Mouse (Mus musculus): ENCODE measurements around the gene Il20ra.
"Not testable (repeated sequence)": the region's sequence is repeated elsewhere in the genome, so short reads cannot be mapped to it uniquely, and the experiment has no call there.

The Il20ra gene

GRCm38 (mm10) chr10:19712421-19712836 lies at the start of gene Il20ra:
Gene Il20ra (plus strand): TSS chr10:19712570.
- DNase-seq (ENCODE audit: extremely low read depth, low read depth, low spot score): no peak

- no peak for DNase-seq (ENCODE audit: extremely low read depth, low read depth, low spot score)
Observed at GRCm38 (mm10) chr10:19668973-19669372, 43.4 kb upstream of the Il20ra start.

DNA sequence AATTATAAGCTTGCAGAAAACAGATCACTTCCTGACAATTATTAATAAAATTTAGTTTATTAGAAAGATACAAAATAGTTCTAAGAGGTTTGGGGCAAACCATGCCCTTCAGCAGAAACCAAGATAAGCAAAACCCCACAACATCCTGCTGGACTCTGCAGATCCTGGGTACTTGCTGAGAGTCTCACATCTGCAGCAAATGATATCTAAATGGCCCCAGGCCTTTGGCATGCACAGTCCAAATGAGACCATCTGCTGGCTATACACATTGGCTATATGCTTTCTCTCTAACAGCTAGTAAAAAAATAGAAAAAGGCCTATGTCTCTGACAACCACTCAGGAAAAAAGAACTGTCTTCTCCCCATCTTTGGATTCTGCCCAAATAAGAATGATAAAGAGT lies 40.4 kb upstream of the Il20ra start:
- no peak for DNase-seq (ENCODE audit: extremely low read depth, low read depth, low spot score)

DNA sequence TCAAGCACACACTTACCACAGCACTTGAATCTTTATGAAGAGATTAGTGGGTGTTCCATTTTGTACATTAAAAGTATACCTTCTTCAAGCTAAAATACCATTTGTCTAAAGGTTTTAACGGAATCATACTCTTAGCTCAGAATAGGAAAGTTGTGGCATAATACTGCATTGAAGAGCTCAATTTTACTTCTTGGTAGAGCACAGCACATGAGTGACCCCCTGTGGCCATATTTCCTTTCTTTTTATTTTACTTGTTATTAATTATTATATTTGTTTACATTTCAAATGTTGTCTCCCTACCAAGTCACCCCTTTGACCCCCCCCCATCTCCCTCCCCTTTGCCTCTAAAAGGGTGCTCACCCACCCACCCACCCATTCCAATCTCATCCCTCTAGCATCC lies 39.2 kb upstream of the Il20ra start:
- no peak for DNase-seq (ENCODE audit: extremely low read depth, low read depth, low spot score)

GRCm38 (mm10) chr10:19687686-19688085 lies 24.7 kb upstream of the Il20ra start:
- DNase-seq (ENCODE audit: extremely low read depth, low read depth, low spot score): no peak

DNA sequence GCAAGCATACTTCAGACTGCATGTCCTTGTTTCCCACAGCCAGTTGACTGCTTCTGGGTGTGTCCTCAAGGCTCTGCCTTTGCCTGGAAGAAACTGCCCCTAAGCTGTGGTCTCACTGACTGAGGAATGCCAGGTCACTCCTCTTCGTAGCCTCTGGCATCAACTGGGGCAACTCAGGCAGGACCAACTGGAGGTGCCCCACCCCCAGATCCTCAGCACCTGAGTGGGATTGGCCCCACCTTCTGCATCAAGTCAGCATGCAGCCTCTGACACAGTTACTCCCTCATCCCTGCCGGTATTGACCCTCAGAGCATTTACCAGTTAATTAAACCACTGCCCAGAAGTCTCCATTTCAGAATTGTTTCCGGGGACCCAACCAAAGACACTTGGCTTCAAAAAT lies 21.1 kb upstream of the Il20ra start:
- no peak for DNase-seq (ENCODE audit: extremely low read depth, low read depth, low spot score)

GRCm38 (mm10) chr10:19691771-19692170 lies 20.6 kb upstream of the Il20ra start:
- no peak for DNase-seq (ENCODE audit: extremely low read depth, low read depth, low spot score)

- no peak for DNase-seq (ENCODE audit: extremely low read depth, low read depth, low spot score)
Observed at GRCm38 (mm10) chr10:19692332-19692731, 20.0 kb upstream of the Il20ra start.

DNA sequence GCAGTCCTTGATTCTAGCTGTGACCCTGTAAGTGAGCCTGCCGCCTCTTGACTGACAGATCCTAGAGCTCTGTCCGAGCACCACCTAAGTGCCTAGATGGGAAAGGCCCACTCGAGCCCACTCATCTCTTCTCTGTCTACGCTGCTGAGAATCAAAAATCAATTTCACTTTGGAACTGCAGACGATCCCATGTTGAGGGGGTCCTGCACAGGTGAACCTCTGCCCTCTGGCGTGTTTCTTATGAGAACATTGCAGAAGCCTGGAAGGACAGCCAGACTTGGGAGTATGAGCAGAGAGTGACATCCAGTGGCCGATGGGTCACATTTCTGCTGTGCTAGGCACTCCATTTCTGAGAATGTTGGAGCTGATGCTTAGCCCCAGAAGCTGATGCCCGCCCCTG lies 19.4 kb upstream of the Il20ra start:
- DNase-seq (ENCODE audit: extremely low read depth, low read depth, low spot score): no peak

DNA sequence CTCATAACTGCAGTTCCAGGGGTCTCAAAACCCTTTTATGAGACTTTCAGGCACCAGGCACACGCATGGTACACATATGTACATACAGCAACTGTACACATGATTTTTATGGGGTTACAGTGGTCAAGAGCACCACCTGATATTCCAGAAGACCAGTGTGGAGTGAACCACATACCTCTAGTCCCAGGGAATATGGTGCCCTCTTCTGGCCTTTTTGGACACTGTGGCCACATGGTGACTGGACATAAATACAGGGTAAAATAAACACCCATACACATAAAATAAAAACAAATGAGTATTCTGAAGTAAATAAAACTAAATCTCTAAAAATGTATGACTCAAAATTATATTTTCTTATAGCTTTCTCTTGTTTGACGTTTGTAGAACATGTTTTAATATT lies 18.7 kb upstream of the Il20ra start:
- no peak for DNase-seq (ENCODE audit: extremely low read depth, low read depth, low spot score)

- no peak for DNase-seq (ENCODE audit: extremely low read depth, low read depth, low spot score)
Observed at GRCm38 (mm10) chr10:19699331-19699730, 13.0 kb upstream of the Il20ra start.

- DNase-seq (ENCODE audit: extremely low read depth, low read depth, low spot score): no peak
Observed at GRCm38 (mm10) chr10:19704445-19704844, 7.9 kb upstream of the Il20ra start.

DNA sequence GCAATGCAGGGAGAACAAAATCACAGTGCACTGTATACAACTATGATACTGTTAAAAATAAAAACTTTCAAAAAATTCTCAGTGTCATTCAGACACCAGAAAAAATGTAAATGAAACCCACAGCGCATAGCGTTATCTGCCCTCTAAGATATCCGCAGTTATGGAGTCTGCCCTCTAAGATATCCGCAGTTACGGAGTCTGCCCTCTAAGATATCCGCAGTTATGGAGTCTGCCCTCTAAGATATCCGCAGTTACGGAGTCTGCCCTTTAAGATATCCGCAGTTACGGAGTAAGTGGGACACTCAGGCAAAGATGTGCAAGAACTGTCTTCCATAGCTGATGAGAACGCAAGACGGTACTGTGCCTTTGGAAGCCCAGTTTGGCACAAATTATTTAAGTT lies 4.6 kb upstream of the Il20ra start:
- no peak for DNase-seq (ENCODE audit: extremely low read depth, low read depth, low spot score)

DNA sequence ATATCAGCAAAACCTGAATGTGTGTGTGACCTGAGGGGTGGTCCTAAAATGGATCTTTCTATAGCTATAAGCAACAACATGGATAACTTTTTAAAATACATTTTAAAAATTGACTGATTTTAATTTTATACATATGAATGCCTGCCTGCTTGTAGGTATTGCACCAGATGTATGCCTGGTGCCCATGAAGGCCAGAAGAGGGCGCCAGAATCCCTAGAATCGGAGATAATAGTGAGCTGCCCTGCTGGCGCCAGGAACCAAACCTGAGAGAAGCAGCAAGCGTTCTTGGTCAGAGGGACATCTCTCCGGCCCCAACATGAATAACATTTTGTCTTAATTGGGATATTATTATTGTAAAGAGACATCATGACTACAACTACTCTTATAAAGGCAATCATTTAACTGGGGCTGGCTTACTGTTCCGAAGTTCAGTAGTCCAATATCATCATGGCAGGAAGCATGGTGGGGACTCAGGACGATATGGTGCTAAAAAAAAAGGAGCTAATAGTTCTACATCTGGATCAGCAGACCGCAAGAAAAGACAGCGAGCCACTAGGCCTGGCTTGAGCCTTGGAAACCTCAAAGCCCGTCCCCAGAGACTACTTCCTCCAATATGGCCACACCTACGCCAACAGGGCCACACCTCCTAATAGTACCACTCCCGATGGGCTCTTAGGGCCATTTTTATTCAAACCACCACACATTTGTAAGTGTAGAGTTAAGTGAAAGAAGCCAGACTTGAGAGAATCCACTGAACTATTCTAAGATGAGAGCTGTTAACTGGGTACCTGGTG lies 3.9 kb upstream of the Il20ra start:
- no peak for DNase-seq (ENCODE audit: extremely low read depth, low read depth, low spot score)

- DNase-seq (ENCODE audit: extremely low read depth, low read depth, low spot score): no peak
Observed at GRCm38 (mm10) chr10:19711020-19711419, 1.4 kb upstream of the Il20ra start.

DNA sequence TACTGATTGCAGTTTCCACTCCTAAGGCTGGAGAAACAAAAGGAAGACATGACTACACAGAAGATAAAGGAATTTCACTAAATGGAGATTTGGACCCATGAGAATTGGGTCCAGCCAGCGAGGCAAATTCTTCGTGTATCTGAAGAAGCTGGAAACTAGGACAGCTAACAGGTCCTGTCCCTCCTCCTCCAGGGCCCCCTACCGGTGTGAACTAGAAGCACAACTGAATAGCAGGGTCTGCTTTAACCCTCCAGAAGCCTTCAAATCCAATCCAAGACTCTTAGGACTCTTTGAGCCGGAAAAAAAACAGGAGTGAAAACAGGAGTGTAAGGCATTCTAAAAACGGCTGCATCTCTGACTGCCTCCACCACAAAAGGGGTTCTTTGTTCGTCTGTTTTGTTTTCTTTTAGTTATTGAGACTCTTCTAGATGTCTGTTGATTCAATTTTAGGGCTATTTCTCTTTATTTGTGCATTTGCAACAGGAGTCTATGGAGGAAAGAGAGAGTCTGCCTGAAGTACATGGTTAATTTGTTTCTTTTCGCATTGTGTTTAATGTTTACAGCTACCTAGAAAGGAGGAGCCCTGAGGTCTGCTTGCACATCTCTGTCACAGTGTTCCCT lies 709 bp upstream of the Il20ra start:
- DNase-seq (ENCODE audit: extremely low read depth, low read depth, low spot score): no peak

DNA sequence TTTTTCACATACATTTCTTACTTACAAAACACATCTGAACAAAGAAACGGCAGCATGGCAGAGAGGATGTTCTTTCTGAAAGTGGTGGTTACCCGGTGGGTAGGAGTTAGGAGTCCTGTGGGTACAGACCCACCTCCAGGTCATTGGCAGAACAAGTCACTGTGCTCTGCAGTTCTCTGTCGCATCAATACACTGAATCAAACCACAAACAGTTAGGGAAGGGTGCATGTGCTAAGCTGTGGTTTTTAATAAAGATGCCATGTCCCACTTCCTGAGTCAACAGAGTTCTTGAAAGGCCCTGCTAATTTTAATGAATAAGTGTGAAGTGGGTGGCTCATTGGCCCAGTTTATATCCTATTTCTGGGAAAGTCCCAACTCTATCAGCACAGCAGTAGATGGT lies 6.3 kb downstream of the Il20ra start:
- DNase-seq (ENCODE audit: extremely low read depth, low read depth, low spot score): no peak

GRCm38 (mm10) chr10:19722320-19722719 lies 9.9 kb downstream of the Il20ra start:
- DNase-seq (ENCODE audit: extremely low read depth, low read depth, low spot score): no peak

DNA sequence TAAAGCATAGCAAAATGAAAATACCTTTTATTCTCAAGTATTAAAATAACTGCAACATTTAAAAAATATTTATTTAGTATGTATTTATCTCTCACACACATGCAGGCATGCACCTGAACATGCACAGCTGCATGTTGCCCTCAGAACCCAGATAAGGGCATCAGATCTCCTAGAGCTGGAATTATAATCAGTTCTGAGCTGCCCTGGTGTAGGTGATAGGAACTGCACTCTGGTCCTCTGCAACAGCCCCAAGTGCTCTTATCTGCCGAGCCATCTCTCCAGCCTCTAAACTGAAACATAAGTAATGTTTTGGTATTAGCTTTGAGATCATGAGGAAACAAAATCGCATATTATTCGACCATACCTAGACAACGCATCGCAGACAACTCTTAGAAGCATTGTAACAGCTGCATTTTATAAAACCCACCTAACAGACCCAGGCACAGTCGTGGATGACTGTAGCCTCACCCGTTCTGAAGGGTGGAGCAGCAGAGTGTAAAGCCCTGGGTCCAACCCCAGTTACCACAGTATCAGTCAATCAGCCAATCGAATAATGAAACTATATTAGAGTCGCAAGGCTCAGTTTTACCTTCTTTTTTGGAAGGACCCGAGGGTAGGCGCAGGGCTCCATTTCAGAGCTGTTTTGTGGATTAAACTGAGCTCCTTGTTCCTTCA lies 11.9 kb downstream of the Il20ra start:
- no peak for DNase-seq (ENCODE audit: extremely low read depth, low read depth, low spot score)

DNA sequence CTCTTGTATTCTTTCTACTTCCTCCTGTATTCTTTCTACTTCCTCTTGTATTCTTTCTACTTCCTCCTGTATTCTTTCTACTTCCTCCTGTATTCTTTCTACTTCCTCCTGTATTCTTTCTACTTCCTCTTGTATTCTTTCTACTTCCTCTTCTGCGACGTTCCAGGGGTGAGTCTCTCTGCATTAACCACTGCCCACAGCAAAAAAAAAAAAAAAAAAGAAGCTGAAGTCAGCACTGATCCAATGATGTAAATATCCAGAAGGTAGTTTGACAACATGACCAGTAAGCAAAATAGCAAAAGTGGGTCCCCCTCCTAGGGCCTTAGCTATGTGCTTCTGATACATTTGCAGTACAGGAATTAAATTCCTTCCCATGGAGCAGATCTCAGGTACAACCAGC lies 26.1 kb downstream of the Il20ra start:
- DNase-seq (ENCODE audit: extremely low read depth, low read depth, low spot score): not testable (repeated sequence)

GRCm38 (mm10) chr10:19745662-19746061 lies 33.3 kb downstream of the Il20ra start:
- DNase-seq (ENCODE audit: extremely low read depth, low read depth, low spot score): no peak

DNA sequence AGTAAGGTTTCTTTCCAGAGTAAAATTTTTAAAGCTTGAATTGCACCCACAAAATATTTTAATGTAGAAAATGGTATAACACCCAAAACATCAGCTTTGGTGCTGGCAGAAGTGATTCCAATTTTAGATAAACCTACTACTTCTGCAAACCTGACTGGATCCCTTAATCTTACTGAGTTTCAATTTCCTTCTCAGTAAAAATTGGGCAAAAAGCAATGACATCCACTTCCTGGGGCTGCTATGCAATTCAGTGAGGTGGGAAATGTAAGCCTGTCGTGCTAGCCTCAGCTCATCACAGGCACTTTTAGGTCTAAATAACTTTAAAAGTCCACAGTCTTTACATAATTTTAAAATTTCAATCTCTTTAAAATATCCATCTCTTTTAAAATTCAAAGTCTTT lies 33.8 kb downstream of the Il20ra start:
- no peak for DNase-seq (ENCODE audit: extremely low read depth, low read depth, low spot score)
